Mouse (Mus musculus) midbrain, embryonic 13.5 days (tissue): Measurements from ENCODE around the gene Sncg. TPM values are rescaled to one million over a fixed set of nuclear protein-coding genes. Genes with fewer than 3 reads are reported as not detected.

Source experiments
- ATAC-seq: fragments of 200-750 bp; cut with Nextera tagmentation; 2 replicates; pipeline ENCODE4 v1.8.0; 2017; ENCODE audit warnings: mild to moderate bottlenecking, moderate TSS enrichment, moderate library complexity
- H3K27ac ChIP-seq: fragments of 300-500 bp; sonication (generic); 2 replicates; pipeline ENCODE4 v1.5.1; 2015; ENCODE audit warnings: inconsistent platforms, mild to moderate bottlenecking, moderate library complexity
- H3K27me3 ChIP-seq: fragments of 300-500 bp; sonication (generic); 2 replicates; pipeline ENCODE4 v1.6.1; 2015; ENCODE audit warnings: mild to moderate bottlenecking, inconsistent platforms
- H3K36me3 ChIP-seq: fragments of 300-500 bp; sonication (generic); 2 replicates; pipeline ENCODE4 v1.6.1; 2015; ENCODE audit warnings: mild to moderate bottlenecking, inconsistent platforms
- H3K4me1 ChIP-seq: fragments of 300-500 bp; sonication (generic); replicated peaks from 2 replicates; pipeline ENCODE4 v1.6.1; 2015; ENCODE audit warnings: inconsistent platforms
- H3K4me2 ChIP-seq: fragments of 300-500 bp; sonication (generic); replicated peaks from 2 replicates; pipeline ENCODE4 v1.6.1; 2015; ENCODE audit warnings: moderate library complexity, mild to moderate bottlenecking, inconsistent platforms
- H3K4me3 ChIP-seq: fragments of 300-500 bp; sonication (generic); replicated peaks from 2 replicates; pipeline ENCODE4 v1.5.1; 2015; ENCODE audit warnings: mild to moderate bottlenecking, inconsistent platforms
- H3K9ac ChIP-seq: fragments of 300-500 bp; sonication (generic); replicated peaks from 2 replicates; pipeline ENCODE4 v1.6.1; 2015; ENCODE audit warnings: mild to moderate bottlenecking, inconsistent platforms
- H3K9me3 ChIP-seq: fragments of 300-500 bp; sonication (generic); 2 replicates; pipeline ENCODE4 v1.6.1; 2016; ENCODE audit warnings: mild to moderate bottlenecking, inconsistent platforms
- WGBS: fragments of 180-500 bp; shearing (Covaris S2); methylation state at CpG from one replicate; pipeline ENCODE4 v1.1.7; 2015; 5-methylcytosine and 5-hydroxymethylcytosine counted together
- polyA plus RNA-seq: library from polyadenylated mRNA; unstranded; fragments of >200 nt; fragmentation: Nextera tagmentation; extraction: Ambion mirVana; gene quantifications from 2 replicates; pipeline ENCODE4 v1.2.1, GENCODE M21; 2015

Gene Sncg
- polyA plus RNA-seq, 1 experiment from 2014 or later: 61.2 TPM

DNA sequence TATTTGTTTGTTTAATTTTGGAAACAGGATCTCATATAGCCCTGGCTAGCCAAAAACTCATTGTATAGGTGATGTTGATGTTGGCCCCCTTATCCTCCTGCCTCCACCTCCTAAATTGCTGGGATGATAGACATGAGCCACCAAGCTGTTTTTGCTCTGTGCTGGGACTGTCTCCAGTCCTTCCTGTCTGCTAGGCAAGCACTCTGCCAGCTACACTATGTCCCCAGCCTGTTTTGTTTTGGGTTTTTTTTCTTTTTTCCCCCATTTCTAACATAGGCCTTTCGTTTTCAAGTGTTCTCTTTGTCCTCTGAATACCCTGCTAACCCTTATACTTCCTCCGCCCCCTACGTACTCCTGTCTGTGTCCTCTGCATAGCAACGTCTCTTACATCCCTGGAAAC lies 18.7 kb upstream of the Sncg start:
- Histone ChIP-seq H3K36me3 (peaks cover 14% of the 10 kb centered on the region), H3K9ac (no peak overlapping the region), H3K27ac (no peak overlapping the region), H3K4me3 (no peak overlapping the region), H3K4me1 (peaks cover 3% of the 10 kb centered on the region; the same call in 1 of the 2 replicates), H3K9me3 (no peaks in the 10 kb centered on the region), H3K4me2 (no peak overlapping the region), H3K27me3 (no peaks in the 10 kb centered on the region)
- ATAC-seq: no peak
- 38% methylated on average over 4 of the region's 4 CpGs for WGBS

DNA sequence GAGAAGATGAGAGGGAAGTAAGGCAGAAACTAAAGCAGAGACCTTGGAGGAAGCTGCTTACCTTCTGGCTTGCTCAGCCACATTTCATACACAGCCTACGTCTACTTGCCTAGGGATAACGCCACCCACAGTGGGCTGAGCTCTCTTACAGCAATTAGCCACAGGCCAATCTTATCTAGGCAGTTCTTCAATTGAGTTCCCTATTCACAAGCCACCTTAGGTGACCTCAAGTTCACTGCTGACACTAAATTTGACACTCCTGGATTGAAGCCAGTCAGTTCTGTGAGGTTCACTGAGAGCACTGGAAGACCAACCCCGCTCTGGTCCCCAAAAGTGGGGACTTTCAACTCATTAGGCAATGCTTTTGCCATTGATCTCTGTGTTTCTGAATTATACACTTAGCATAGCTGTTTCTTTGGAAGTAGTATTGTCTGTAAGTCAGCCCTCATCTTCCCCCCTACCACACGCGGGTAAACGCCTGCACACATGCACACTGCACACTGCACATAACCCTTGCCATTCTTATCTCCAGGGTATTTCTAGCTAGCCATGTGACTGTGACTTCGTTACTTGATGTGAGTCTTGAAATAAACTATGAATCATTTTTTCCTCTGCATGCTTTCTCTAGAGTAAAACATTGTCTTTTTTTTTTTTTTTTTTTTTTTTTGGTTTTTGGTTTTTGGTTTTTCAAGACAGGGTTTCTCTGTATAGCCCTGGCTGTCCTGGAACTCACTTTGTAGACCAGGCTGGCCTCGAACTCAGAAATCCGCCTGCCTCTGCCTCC lies 8.5 kb upstream of the Sncg start:
- 95% methylated on average over 8 of the region's 9 CpGs for WGBS
- H3K4me2 ChIP-seq: no peak overlapping the region
- no peaks in the 10 kb centered on the region for H3K36me3 ChIP-seq
- no peaks in the 10 kb centered on the region for H3K9me3 ChIP-seq
- peaks cover 9% of the 10 kb centered on the region; the same call in 1 of the 2 replicates for H3K4me1 ChIP-seq
- H3K27me3 ChIP-seq: no peaks in the 10 kb centered on the region
- no peak overlapping the region for H3K9ac ChIP-seq
- H3K4me3 ChIP-seq: no peak overlapping the region
- H3K27ac ChIP-seq: no peak overlapping the region
- no peak for ATAC-seq

DNA sequence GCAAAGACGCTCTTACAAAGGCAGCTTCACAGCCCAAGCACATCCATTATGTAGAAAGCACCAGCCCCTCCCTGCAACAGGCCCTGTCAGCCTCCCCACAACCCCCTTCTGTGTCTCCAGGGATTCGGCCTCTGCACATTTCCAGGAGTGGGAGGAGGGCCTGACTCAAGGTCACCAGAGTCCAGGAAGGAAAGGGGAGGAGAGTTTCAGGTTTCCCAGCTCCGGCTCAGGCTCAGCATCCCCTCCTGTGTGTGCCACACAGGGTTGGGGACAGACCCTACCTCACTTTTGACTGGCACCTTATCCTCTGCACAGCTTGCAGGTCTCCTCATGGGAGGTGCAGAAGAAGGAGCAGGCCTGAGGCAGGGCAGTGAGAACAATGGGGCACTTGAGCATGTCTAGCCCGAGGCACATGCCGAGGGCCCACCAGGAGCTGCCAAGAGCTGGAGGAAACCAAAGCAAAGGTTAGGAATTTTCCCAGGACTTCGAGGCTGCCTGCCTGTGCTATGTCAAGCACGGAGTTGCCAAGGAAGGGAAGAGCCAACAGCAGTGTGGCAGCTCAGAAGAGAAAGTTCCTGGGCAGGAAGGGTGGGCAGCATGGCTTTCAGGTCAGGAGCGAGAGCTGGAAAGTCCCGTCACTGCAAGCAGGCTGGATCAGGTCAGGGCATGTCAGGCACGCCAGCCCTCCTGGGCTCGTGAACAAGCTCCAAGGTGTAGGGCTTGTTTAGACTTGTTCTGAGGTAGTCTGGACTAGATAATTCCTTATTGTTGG lies 4.2 kb upstream of the Sncg start:
- Histone ChIP-seq H3K4me1 (peaks cover 16% of the 10 kb centered on the region; the same call in 1 of the 2 replicates), H3K4me3 (no peak overlapping the region), H3K9me3 (no peaks in the 10 kb centered on the region), H3K9ac (no peak overlapping the region), H3K4me2 (no peak overlapping the region), H3K36me3 (no peaks in the 10 kb centered on the region), H3K27ac (peak overlapping the region; percentile 19; the same call in 1 of the 2 replicates), H3K27me3 (no peaks in the 10 kb centered on the region)
- WGBS: 45% methylated on average over 11 of the region's 11 CpGs
- peak; percentile 67 for ATAC-seq

DNA sequence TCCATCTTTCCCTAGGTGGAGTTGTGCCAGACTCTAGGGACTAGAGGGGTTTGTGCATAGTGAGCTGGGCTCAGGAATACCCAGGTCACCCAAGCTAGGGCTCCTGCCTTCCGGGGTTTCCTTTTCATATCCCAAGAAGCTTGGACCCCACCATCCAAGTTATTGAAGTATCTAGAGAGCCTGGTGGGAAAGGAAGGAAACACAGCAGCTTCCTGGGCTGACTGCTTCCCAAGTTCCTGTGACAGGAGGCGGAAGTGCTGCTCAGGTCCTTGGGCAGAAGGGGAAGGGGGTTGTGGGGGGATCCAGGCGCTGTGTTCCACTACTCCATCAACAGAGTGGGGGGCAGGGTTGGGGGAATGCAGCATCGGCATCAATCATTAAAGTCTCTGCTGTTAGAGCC lies 2.5 kb upstream of the Sncg start:
- Histone ChIP-seq H3K27ac (no peak overlapping the region), H3K4me2 (no peak overlapping the region), H3K9ac (no peak overlapping the region), H3K4me1 (peaks cover 16% of the 10 kb centered on the region; the same call in 1 of the 2 replicates), H3K9me3 (no peaks in the 10 kb centered on the region), H3K27me3 (no peaks in the 10 kb centered on the region), H3K4me3 (no peak overlapping the region), H3K36me3 (no peaks in the 10 kb centered on the region)
- WGBS: 83% methylated on average over 4 of the region's 4 CpGs
- no peak for ATAC-seq

DNA sequence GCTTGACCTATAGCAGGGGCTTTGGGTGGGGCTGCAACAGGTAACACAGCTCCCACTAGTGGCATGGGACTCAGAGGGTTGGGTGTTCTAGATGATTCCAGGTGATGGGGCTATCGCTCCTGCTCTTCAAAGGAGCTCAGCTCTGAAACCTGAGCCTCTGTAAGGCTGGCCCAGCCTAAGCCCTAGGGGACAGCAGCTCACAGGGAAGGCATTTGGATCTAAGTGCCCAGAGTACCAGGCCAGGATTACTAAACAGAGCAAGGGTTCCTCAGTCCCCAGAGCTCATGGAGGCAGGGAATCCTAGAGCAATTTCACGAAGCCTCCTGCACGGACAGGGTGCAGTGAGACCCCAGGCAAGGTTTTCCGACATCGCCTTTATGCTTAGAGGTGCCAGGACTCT lies 1.4 kb upstream of the Sncg start:
- no peaks in the 10 kb centered on the region for H3K9me3 ChIP-seq
- no peak overlapping the region for H3K9ac ChIP-seq
- no peak overlapping the region for H3K4me3 ChIP-seq
- H3K36me3 ChIP-seq: no peaks in the 10 kb centered on the region
- no peak overlapping the region for H3K27ac ChIP-seq
- ATAC-seq: no peak
- no peak overlapping the region for H3K4me2 ChIP-seq
- no peaks in the 10 kb centered on the region for H3K27me3 ChIP-seq
- peaks cover 16% of the 10 kb centered on the region; the same call in 1 of the 2 replicates for H3K4me1 ChIP-seq
- WGBS: 81% methylated on average over 5 of the region's 5 CpGs

DNA sequence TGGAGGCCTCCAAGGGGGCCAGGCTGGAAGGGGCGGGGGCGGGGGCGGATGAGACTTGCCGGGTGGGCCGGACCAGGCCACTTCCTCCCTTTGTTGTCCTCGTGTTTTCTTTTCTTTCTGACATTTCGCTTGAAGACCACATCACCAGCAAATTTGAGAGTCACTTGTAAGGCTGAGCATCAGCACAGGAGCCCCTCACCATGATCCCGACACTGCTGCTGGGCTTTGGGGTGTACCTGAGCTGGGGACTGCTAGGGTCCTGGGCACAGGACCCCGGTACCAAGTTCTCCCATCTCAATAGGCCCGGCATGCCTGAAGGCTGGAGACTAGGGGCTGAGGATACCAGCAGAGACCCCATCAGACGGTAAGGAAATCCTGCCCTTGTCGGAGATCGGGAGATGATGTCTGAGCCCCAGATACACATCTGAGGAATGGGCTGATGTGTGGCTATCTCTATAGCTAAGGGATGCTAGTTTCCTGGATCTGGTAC lies 871 bp upstream of the Sncg start, which contains the start of gene Mmrn2:
Gene Mmrn2 (plus strand): TSS at position 51 of the 490 bp plus-strand sequence.
- H3K36me3 ChIP-seq: no peaks in the 10 kb centered on the region
- H3K27me3 ChIP-seq: no peaks in the 10 kb centered on the region
- H3K9me3 ChIP-seq: no peaks in the 10 kb centered on the region
- WGBS: 84% methylated on average over 13 of the region's 13 CpGs
- no peak for ATAC-seq
- no peak within 1 kb of the TSS for H3K4me3 ChIP-seq
- no peak within 1 kb of the TSS for H3K27ac ChIP-seq
- peaks cover 16% of the 10 kb centered on the region; the same call in 1 of the 2 replicates for H3K4me1 ChIP-seq
- no peak within 1 kb of the TSS for H3K4me2 ChIP-seq
- no peak within 1 kb of the TSS for H3K9ac ChIP-seq

DNA sequence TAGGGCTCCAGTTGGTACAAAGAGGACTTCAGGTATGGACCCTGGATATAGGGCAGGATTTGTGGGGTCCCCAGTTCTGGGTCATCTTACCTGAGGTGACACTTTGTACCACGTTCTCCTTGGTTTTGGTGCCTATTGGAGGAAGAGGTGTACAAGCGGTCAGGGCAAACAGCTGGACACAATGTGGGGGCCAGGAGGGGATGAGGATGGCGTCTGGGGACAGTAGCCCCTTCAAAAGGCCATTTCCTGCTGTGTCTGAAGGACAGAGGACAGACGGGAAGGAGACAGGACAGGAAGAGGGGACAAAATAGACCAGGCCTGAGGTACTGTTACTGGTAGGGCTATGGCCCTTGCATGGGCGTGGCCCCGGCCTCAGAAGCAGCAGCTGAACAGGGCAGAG lies 1.0 kb downstream of the Sncg start:
- H3K4me1 ChIP-seq: peaks cover 11% of the 10 kb centered on the region; the same call in 1 of the 2 replicates
- H3K4me3 ChIP-seq: no peak overlapping the region
- H3K27me3 ChIP-seq: no peaks in the 10 kb centered on the region
- no peaks in the 10 kb centered on the region for H3K36me3 ChIP-seq
- H3K27ac ChIP-seq: no peak overlapping the region
- whole genome bisulfite sequencing: 79% methylated on average over 6 of the region's 6 CpGs
- no peak for ATAC-seq
- H3K9me3 ChIP-seq: no peaks in the 10 kb centered on the region
- H3K4me2 ChIP-seq: no peak overlapping the region
- H3K9ac ChIP-seq: no peak overlapping the region; the same call in 1 of the 2 replicates

DNA sequence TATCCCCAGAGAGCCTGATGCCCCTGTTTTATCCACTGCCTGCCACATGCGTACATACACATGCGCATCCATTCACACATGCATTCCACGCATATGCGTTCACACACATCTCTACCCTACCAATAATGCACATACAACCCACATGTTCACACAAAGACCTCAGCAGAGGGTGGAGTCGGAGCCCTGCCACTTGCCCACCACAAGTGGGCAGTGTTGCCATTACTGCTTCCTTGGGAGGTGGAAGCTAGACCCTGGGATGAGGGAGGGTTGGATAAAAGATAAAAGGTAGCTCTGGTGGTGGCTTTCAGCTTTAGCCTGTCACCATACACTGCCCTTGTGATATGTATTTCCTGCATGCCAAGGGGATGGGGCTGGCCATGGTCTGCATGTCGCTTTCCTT lies 1.9 kb downstream of the Sncg start:
- H3K27me3 ChIP-seq: no peaks in the 10 kb centered on the region
- H3K4me3 ChIP-seq: no peak overlapping the region
- no peak; the same call in 1 of the 2 replicates for ATAC-seq
- no peak overlapping the region for H3K4me2 ChIP-seq
- no peak overlapping the region for H3K27ac ChIP-seq
- no peak overlapping the region for H3K9ac ChIP-seq
- 83% methylated on average over 6 of the region's 6 CpGs for WGBS
- peaks cover 8% of the 10 kb centered on the region; the same call in 1 of the 2 replicates for H3K4me1 ChIP-seq
- H3K36me3 ChIP-seq: no peaks in the 10 kb centered on the region
- H3K9me3 ChIP-seq: no peaks in the 10 kb centered on the region

DNA sequence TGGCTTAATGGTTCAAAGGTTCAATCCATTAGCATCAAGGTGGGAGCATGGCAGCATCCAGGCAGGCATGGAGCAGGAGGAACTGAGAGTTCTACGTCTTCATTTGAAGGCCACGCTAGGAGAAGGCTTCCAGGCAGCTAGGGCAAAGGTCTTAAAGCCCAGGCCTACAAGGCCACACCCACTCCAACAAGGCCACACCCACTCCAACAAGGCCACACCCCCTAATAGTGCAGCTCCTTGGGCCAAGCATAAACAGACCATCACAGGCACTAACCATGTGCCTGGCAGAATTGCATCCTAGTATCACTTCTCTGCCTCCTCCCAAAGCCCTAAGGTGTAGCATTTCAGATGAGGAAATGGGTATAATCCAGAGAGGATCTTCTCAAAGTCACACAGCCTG lies 2.8 kb downstream of the Sncg start:
- WGBS: 81% methylated on average over 2 of the region's 2 CpGs
- no peaks in the 10 kb centered on the region for H3K36me3 ChIP-seq
- no peak overlapping the region for H3K27ac ChIP-seq
- H3K4me2 ChIP-seq: no peak overlapping the region
- H3K27me3 ChIP-seq: no peaks in the 10 kb centered on the region
- peaks cover 8% of the 10 kb centered on the region; the same call in 1 of the 2 replicates for H3K4me1 ChIP-seq
- H3K4me3 ChIP-seq: no peak overlapping the region
- H3K9me3 ChIP-seq: no peaks in the 10 kb centered on the region
- H3K9ac ChIP-seq: no peak overlapping the region
- no peak for ATAC-seq

DNA sequence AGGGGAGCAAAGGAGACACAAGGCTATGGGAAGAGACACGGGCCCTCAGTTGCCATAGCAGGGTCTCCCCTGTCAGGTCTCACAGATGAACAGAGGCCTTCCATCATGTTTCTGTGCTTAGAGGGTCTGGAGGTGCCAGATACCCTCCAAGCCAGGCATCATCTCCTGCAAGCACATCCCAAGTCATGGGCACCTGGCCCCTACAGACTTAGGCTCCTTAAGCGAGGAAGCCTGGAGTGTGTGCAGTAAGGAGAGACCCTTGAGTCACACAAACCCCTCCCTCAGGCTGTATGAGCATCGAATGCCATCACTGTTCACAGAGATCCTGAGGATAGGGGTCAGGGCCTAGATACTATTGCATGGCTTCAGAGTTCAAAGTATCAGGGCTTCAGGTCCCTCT lies 3.7 kb downstream of the Sncg start:
- H3K4me1 ChIP-seq: peaks cover 8% of the 10 kb centered on the region; the same call in 1 of the 2 replicates
- ATAC-seq: no peak
- H3K9ac ChIP-seq: no peak overlapping the region
- no peak overlapping the region for H3K4me3 ChIP-seq
- WGBS: 84% methylated on average over 3 of the region's 3 CpGs
- H3K4me2 ChIP-seq: no peak overlapping the region
- no peaks in the 10 kb centered on the region for H3K27me3 ChIP-seq
- H3K9me3 ChIP-seq: no peaks in the 10 kb centered on the region
- no peaks in the 10 kb centered on the region for H3K36me3 ChIP-seq
- no peak overlapping the region for H3K27ac ChIP-seq

DNA sequence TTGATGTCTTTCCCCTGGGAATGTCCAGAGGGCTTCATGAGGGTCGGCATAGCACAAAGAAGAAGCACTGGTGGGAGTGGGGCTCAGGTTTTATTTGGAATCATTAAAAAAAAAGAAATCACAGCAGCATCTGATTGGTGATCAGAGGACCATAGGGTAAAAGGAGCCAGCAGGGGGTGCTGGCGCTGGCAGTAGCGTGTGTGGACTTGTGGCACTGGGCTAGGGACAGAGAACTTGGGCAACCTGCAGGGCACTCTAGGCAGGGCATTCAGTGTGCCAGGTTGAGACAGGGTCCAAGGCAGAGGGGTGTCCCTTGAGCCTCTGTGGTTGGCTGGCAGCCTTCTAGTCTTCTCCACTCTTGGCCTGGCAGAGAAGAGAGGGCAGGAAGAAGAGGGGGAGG lies 4.4 kb downstream of the Sncg start:
- H3K9ac ChIP-seq: no peak overlapping the region
- H3K36me3 ChIP-seq: no peaks in the 10 kb centered on the region
- no peak overlapping the region for H3K4me3 ChIP-seq
- no peak overlapping the region for H3K27ac ChIP-seq
- 61% methylated on average over 3 of the region's 3 CpGs for WGBS
- ATAC-seq: no peak
- no peaks in the 10 kb centered on the region for H3K9me3 ChIP-seq
- no peaks in the 10 kb centered on the region for H3K27me3 ChIP-seq
- H3K4me1 ChIP-seq: peaks cover 8% of the 10 kb centered on the region; the same call in 1 of the 2 replicates
- H3K4me2 ChIP-seq: no peak overlapping the region

DNA sequence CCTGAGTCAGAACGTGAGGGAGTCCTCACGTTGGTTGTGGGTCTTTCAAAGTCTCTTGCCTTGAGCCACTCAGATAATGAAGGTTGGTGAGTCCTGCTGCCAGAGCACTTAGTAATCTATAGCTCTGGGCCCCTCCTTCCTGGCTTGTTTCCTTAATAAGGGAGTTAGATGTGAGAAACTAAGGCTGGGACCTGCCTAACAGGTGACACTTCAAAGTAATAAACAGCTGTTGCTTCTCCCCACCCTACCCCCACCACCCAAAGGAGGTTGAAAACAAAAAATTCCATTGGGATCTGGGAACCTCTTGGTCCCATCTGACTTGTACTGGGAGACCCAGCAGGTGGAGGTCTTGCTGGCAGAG lies 9.5 kb downstream of the Sncg start:
- Histone ChIP-seq H3K9me3 (no peaks in the 10 kb centered on the region), H3K4me2 (no peak overlapping the region), H3K9ac (no peak overlapping the region), H3K36me3 (no peaks in the 10 kb centered on the region), H3K27me3 (no peaks in the 10 kb centered on the region), H3K4me3 (no peak overlapping the region), H3K4me1 (peaks cover 12% of the 10 kb centered on the region), H3K27ac (no peak overlapping the region)
- WGBS: 80% methylated on average over 2 of the region's 2 CpGs
- ATAC-seq: no peak
